Mouse (Mus musculus): ENCODE measurements around the gene Cfap100.
A peak's percentile ranks its signal among the peaks of the same experiment; 100 is the strongest.

Gene Cfap100

GRCm38 (mm10) chr6:90461181-90461580 is 32.6 kb upstream of the Cfap100 start:
- no peak for DNase-seq (ENCODE audit: low read depth, low spot score)

GRCm38 (mm10) chr6:90457421-90457820 is 28.8 kb upstream of the Cfap100 start:
- DNase-seq (ENCODE audit: low read depth, low spot score): no peak

GRCm38 (mm10) chr6:90453751-90454150 is 25.2 kb upstream of the Cfap100 start:
- no peak for DNase-seq (ENCODE audit: low read depth, low spot score)

- DNase-seq (ENCODE audit: low read depth, low spot score): no peak
Measured at GRCm38 (mm10) chr6:90452603-90453002, 24.0 kb upstream of the Cfap100 start.

GRCm38 (mm10) chr6:90451512-90451911 is 22.9 kb upstream of the Cfap100 start:
- no peak for DNase-seq (ENCODE audit: low read depth, low spot score)

GRCm38 (mm10) chr6:90450697-90451096 is 22.1 kb upstream of the Cfap100 start:
- DNase-seq (ENCODE audit: low read depth, low spot score): no peak

GRCm38 (mm10) chr6:90450179-90450578 is 21.6 kb upstream of the Cfap100 start:
- DNase-seq (ENCODE audit: low read depth, low spot score): peak; percentile 46

GRCm38 (mm10) chr6:90446883-90447282 is 18.3 kb upstream of the Cfap100 start:
- no peak for DNase-seq (ENCODE audit: low read depth, low spot score)

- no peak for DNase-seq (ENCODE audit: low read depth, low spot score)
Measured at GRCm38 (mm10) chr6:90437041-90437440, 8.4 kb upstream of the Cfap100 start.

GRCm38 (mm10) chr6:90436192-90436907 is 7.8 kb upstream of the Cfap100 start:
- DNase-seq (ENCODE audit: low read depth, low spot score): no peak

- no peak for DNase-seq (ENCODE audit: low read depth, low spot score)
Measured at GRCm38 (mm10) chr6:90435195-90435618, 6.6 kb upstream of the Cfap100 start.

- DNase-seq (ENCODE audit: low read depth, low spot score): no peak
Measured at GRCm38 (mm10) chr6:90434687-90435086, 6.1 kb upstream of the Cfap100 start.

GRCm38 (mm10) chr6:90431487-90431886 is 2.9 kb upstream of the Cfap100 start:
- no peak for DNase-seq (ENCODE audit: low read depth, low spot score)

GRCm38 (mm10) chr6:90429911-90430310 is 1.3 kb upstream of the Cfap100 start:
- DNase-seq (ENCODE audit: low read depth, low spot score): no peak

GRCm38 (mm10) chr6:90426003-90426402 is 2.6 kb downstream of the Cfap100 start:
- no peak for DNase-seq (ENCODE audit: low read depth, low spot score)

GRCm38 (mm10) chr6:90425361-90425760 is 3.2 kb downstream of the Cfap100 start:
- no peak for DNase-seq (ENCODE audit: low read depth, low spot score)

GRCm38 (mm10) chr6:90422565-90422964 is 6.0 kb downstream of the Cfap100 start:
- peak; percentile 53 for DNase-seq (ENCODE audit: low read depth, low spot score)

GRCm38 (mm10) chr6:90411926-90412325 is 16.7 kb downstream of the Cfap100 start:
- no peak for DNase-seq (ENCODE audit: low read depth, low spot score)

- DNase-seq (ENCODE audit: low read depth, low spot score): no peak
Measured at GRCm38 (mm10) chr6:90410972-90411371, 17.6 kb downstream of the Cfap100 start.

- no peak for DNase-seq (ENCODE audit: low read depth, low spot score)
Measured at GRCm38 (mm10) chr6:90408632-90409031, 20.0 kb downstream of the Cfap100 start.

GRCm38 (mm10) chr6:90397291-90397690 is 31.3 kb downstream of the Cfap100 start:
- DNase-seq (ENCODE audit: low read depth, low spot score): no peak

GRCm38 (mm10) chr6:90395751-90396150 is 32.8 kb downstream of the Cfap100 start:
- DNase-seq (ENCODE audit: low read depth, low spot score): no peak

- DNase-seq (ENCODE audit: low read depth, low spot score): no peak
Measured at GRCm38 (mm10) chr6:90393948-90394347, 34.6 kb downstream of the Cfap100 start.

- no peak for DNase-seq (ENCODE audit: low read depth, low spot score)
Measured at GRCm38 (mm10) chr6:90390629-90391028, 38.0 kb downstream of the Cfap100 start.
